Mouse (Mus musculus) MEL (cell line): ENCODE measurements at regions not wholly inside any gene's neighbourhood (a gene's known extent, or its start where the extent isn't known, plus 50 kb on each side); places are given as distances from the start of the nearest gene placed in this dataset.

Source experiments
- DNase-seq: peaks from one replicate; pipeline ENCODE4 v3.0.0; 2011; ENCODE audit warnings: low read depth, low spot score
- H3K27ac ChIP-seq: 2 replicates; pipeline ENCODE4 v1.5.1; 2012; ENCODE audit warnings: low read depth, mild to moderate bottlenecking, control low read depth, low read length, moderate library complexity; ENCODE audit not compliant: control insufficient read depth
- H3K27me3 ChIP-seq, 2 experiments: fragments of 150-350 bp in 1 of 2; sonication (generic) in 1 of 2; 2 replicates each; pipeline ENCODE4 v1.6.1; 2012; ENCODE audit warnings: low read length in 2 of 2, mild to moderate bottlenecking in 2 of 2, improper control_type of control experiment in 1 of 2, moderate library complexity in 1 of 2; ENCODE audit not compliant: insufficient read depth in 2 of 2, control insufficient read depth in 1 of 2
- H3K36me3 ChIP-seq, 2 experiments: 2 replicates each; pipeline ENCODE4 v1.6.1; 2012 to 2014; ENCODE audit warnings: low read length in 2 of 2, improper control_type of control experiment in 1 of 2, inconsistent platforms in 1 of 2, mild to moderate bottlenecking in 1 of 2; ENCODE audit not compliant: insufficient read depth in 2 of 2, control insufficient read depth in 1 of 2
- H3K4me1 ChIP-seq, 2 experiments: fragments of 150-350 bp in 1 of 2; sonication (generic) in 1 of 2; 2 replicates each; pipeline ENCODE4 v1.6.1; 2012; ENCODE audit warnings: low read length in 2 of 2, improper control_type of control experiment in 1 of 2, mild to moderate bottlenecking in 1 of 2; ENCODE audit not compliant: insufficient read depth in 2 of 2, control insufficient read depth in 1 of 2
- H3K4me3 ChIP-seq, 2 experiments: fragments of 150-350 bp in 1 of 2; sonication (generic) in 1 of 2; 2 replicates each; pipeline ENCODE4 v1.5.1; 2012; ENCODE audit warnings: low read depth in 2 of 2, low read length in 2 of 2, mild to moderate bottlenecking in 2 of 2, moderate library complexity in 2 of 2, control low read depth in 1 of 2, improper control_type of control experiment in 1 of 2; ENCODE audit not compliant: control insufficient read depth in 1 of 2, insufficient read depth in 1 of 2
- H3K79me2 ChIP-seq: 2 replicates; pipeline ENCODE4 v1.6.1; 2012; ENCODE audit warnings: mild to moderate bottlenecking, low read length, moderate library complexity; ENCODE audit not compliant: control insufficient read depth, poor library complexity, insufficient read depth
- H3K9ac ChIP-seq: 2 replicates; pipeline ENCODE4 v1.6.1; 2012; ENCODE audit warnings: low read depth, mild to moderate bottlenecking, control low read depth, low read length, moderate library complexity; ENCODE audit not compliant: control insufficient read depth, poor library complexity, severe bottlenecking
- H3K9me3 ChIP-seq: fragments of 150-350 bp; sonication (generic); replicated peaks from 2 replicates; pipeline ENCODE4 v1.6.1; 2012; ENCODE audit warnings: mild to moderate bottlenecking, low read length, improper control_type of control experiment, moderate library complexity; ENCODE audit not compliant: insufficient read depth
- BHLHE40 ChIP-seq: IDR thresholded peaks from 2 replicates; pipeline ENCODE4 v1.6.1; 2012; ENCODE audit warnings: low read depth, mild to moderate bottlenecking, inconsistent platforms, low read length, improper control_type of control experiment, borderline replicate concordance
- CTCF ChIP-seq, 3 experiments: IDR thresholded peaks in 2 of 3; conservative IDR thresholded peaks in 1 of 3; 2 replicates each; pipeline ENCODE4 v1.5.1; 2011 to 2012; ENCODE audit warnings: low read length in 3 of 3, low read depth in 2 of 3, mild to moderate bottlenecking in 2 of 3, improper control_type of control experiment in 1 of 3, inconsistent platforms in 1 of 3, mixed read lengths in 1 of 3, moderate library complexity in 1 of 3; ENCODE audit not compliant: control insufficient read depth in 1 of 3, insufficient read depth in 1 of 3, poor library complexity in 1 of 3, severe bottlenecking in 1 of 3
- E2F4 ChIP-seq: IDR thresholded peaks from 2 replicates; pipeline ENCODE4 v1.6.1; 2011; ENCODE audit warnings: low read depth, low read length, improper control_type of control experiment, borderline replicate concordance
- EP300 ChIP-seq, 2 experiments: IDR thresholded peaks; 2 replicates each; pipeline ENCODE4 v1.6.1; 2011; ENCODE audit warnings: improper control_type of control experiment in 2 of 2, low read length in 2 of 2, low read depth in 1 of 2, mild to moderate bottlenecking in 1 of 2
- GATA1 ChIP-seq: IDR thresholded peaks from 2 replicates; pipeline ENCODE4 v1.6.1; 2011; ENCODE audit warnings: low read depth, low read length, improper control_type of control experiment
- HCFC1 ChIP-seq: IDR thresholded peaks from 2 replicates; pipeline ENCODE4 v1.6.1; 2012; ENCODE audit warnings: low read depth, mild to moderate bottlenecking, inconsistent platforms, low read length, improper control_type of control experiment, moderate library complexity
- KAT2A ChIP-seq: conservative IDR thresholded peaks from 2 replicates; pipeline ENCODE4 v1.6.1; 2012; ENCODE audit warnings: low read depth, low read length, improper control_type of control experiment, inconsistent platforms
- MAZ ChIP-seq: IDR thresholded peaks from 2 replicates; pipeline ENCODE4 v1.6.1; 2012; ENCODE audit warnings: low read depth, mild to moderate bottlenecking, inconsistent platforms, low read length, improper control_type of control experiment
- MEF2A ChIP-seq: IDR thresholded peaks from 2 replicates; pipeline ENCODE4 v1.6.1; 2014; ENCODE audit warnings: low read depth, mild to moderate bottlenecking, inconsistent platforms, low read length, improper control_type of control experiment; ENCODE audit not compliant: poor library complexity, insufficient replicate concordance, severe bottlenecking; ENCODE audit errors: extremely low read depth
- MYB ChIP-seq: IDR thresholded peaks from 2 replicates; pipeline ENCODE4 v1.6.1; 2011; ENCODE audit warnings: mild to moderate bottlenecking, low read depth, low read length, improper control_type of control experiment
- MYC ChIP-seq: IDR thresholded peaks from 2 replicates; pipeline ENCODE4 v1.6.1; 2011; ENCODE audit warnings: low read depth, mild to moderate bottlenecking, low read length, improper control_type of control experiment, moderate library complexity
- NELFE ChIP-seq: IDR thresholded peaks from 2 replicates; pipeline ENCODE4 v1.6.1; 2011; ENCODE audit warnings: low read depth, low read length, improper control_type of control experiment
- POLR2AphosphoS5 ChIP-seq: IDR thresholded peaks from 2 replicates; pipeline ENCODE4 v1.6.1; 2012; ENCODE audit warnings: low read depth, borderline replicate concordance, mild to moderate bottlenecking, inconsistent platforms, low read length, moderate library complexity, mixed read lengths
- RAD21 ChIP-seq: IDR thresholded peaks from 2 replicates; pipeline ENCODE4 v1.6.1; 2011; ENCODE audit warnings: mild to moderate bottlenecking, low read depth, low read length, improper control_type of control experiment
- RCOR1 ChIP-seq: IDR thresholded peaks from 2 replicates; pipeline ENCODE4 v1.6.1; 2012; ENCODE audit warnings: low read depth, mild to moderate bottlenecking, inconsistent platforms, low read length, improper control_type of control experiment
- TBP ChIP-seq: IDR thresholded peaks from 2 replicates; pipeline ENCODE4 v1.8.0; 2011; ENCODE audit warnings: low read depth, low read length, improper control_type of control experiment
- TCF12 ChIP-seq: IDR thresholded peaks from 2 replicates; pipeline ENCODE4 v1.6.1; 2014; ENCODE audit warnings: low read depth, mild to moderate bottlenecking, inconsistent platforms, low read length, improper control_type of control experiment, moderate library complexity
- USF1 ChIP-seq: IDR thresholded peaks from 2 replicates; pipeline ENCODE4 v1.6.1; 2014; ENCODE audit warnings: low read depth, mild to moderate bottlenecking, inconsistent platforms, low read length, improper control_type of control experiment, moderate library complexity
- ZKSCAN1 ChIP-seq: IDR thresholded peaks from 2 replicates; pipeline ENCODE4 v1.6.1; 2012; ENCODE audit warnings: low read depth, mild to moderate bottlenecking, inconsistent platforms, low read length, improper control_type of control experiment, moderate library complexity
- ZNF384 ChIP-seq: IDR thresholded peaks from 2 replicates; pipeline ENCODE4 v1.6.1; 2012; ENCODE audit warnings: low read depth, mild to moderate bottlenecking, inconsistent platforms, low read length, improper control_type of control experiment

- no peaks in the 10 kb centered on the region for H3K79me2 ChIP-seq
- no peak overlapping the region for H3K9ac ChIP-seq
- H3K4me1 ChIP-seq, result no peaks in the 10 kb centered on the region
- no peak overlapping the region for H3K27ac ChIP-seq
- no peak for DNase-seq
- H3K9me3 ChIP-seq, result no peaks in the 10 kb centered on the region
- H3K4me3 ChIP-seq, result no peak overlapping the region
- no peaks in the 10 kb centered on the region for H3K36me3 ChIP-seq
- no peak for TF ChIP-seq MYB
- TF ChIP-seq RCOR1, result no peak
- TF ChIP-seq POLR2AphosphoS5, result no peak
- no peak for TF ChIP-seq ZNF384
- no peak for TF ChIP-seq NELFE
- TF ChIP-seq TBP, result no peak
- no peak for TF ChIP-seq E2F4
- no peak for TF ChIP-seq MAZ
- no peak for TF ChIP-seq MYC
- no peak for TF ChIP-seq ZKSCAN1
- TF ChIP-seq TCF12, result no peak
- TF ChIP-seq KAT2A, result no peak
- no peak for TF ChIP-seq BHLHE40
- TF ChIP-seq USF1, result no peak
- TF ChIP-seq EP300 (IDR thresholded peaks at IDR 0.05; ENCODE audit: low read depth in 1 of 2, low read length in 2 of 2), result no peak
- no peak for TF ChIP-seq MEF2A
- TF ChIP-seq HCFC1, result no peak
- TF ChIP-seq GATA1, result no peak
- TF ChIP-seq CTCF (IDR thresholded peaks at IDR 0.05 in 2 of 3, conservative IDR thresholded peaks at IDR 0.05 in 1 of 3; ENCODE audit: control insufficient read depth in 1 of 3, insufficient read depth in 1 of 3, low read depth in 2 of 3, low read length in 3 of 3, poor library complexity in 1 of 3, severe bottlenecking in 1 of 3), result no peak
- no peaks in the 10 kb centered on the region for H3K27me3 ChIP-seq
These were observed 172.8 kb downstream of the Wdr11 start for GRCm38 (mm10) chr7:129764456-129764970.

DNA sequence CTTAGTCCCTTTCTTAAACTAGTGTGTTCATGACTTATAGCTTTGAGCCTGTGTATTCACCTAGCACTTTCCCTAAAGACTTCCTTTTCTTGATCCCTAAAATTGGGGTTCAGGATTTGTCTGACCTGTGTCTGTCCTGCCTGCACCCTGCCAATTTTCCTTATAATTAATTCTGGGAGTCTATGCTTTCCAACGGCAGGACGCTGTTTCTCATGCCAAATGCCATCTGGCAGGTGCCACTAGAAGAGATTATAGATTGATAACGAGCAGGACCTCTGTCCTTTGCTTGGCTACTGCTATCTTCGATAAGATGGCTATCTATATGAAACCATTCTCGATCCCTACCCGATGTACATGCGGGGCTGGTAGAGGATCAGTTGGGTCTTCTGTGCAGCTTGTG lies 174.0 kb downstream of the Wdr11 start:
- no peak overlapping the region for H3K9ac ChIP-seq
- no peak for TF ChIP-seq RAD21
- no peak for TF ChIP-seq POLR2AphosphoS5
- no peak for TF ChIP-seq GATA1
- TF ChIP-seq ZNF384, result no peak
- TF ChIP-seq USF1, result no peak
- TF ChIP-seq MYC, result no peak
- TF ChIP-seq MYB, result no peak
- no peak for TF ChIP-seq MEF2A
- no peak for TF ChIP-seq TBP
- H3K27ac ChIP-seq, result no peak overlapping the region
- H3K4me3 ChIP-seq, result no peak overlapping the region
- H3K9me3 ChIP-seq, result no peaks in the 10 kb centered on the region
- no peaks in the 10 kb centered on the region for H3K27me3 ChIP-seq
- no peaks in the 10 kb centered on the region for H3K36me3 ChIP-seq
- H3K79me2 ChIP-seq, result no peaks in the 10 kb centered on the region
- DNase-seq, result no peak
- H3K4me1 ChIP-seq, result no peaks in the 10 kb centered on the region
